Mouse (Mus musculus): ENCODE measurements around the gene Cxcr2. TPM values are rescaled to one million over a fixed set of nuclear protein-coding genes. Genes with fewer than 3 reads are reported as not detected.

The Cxcr2 gene
- polyA plus RNA-seq, 1 experiment, result not detected

- no peak overlapping the region for H3K4me3 ChIP-seq (ENCODE audit: insufficient read depth, low read depth, low read length)
- H3K27ac ChIP-seq (replicated peaks; ENCODE audit: low read depth, low read length), result no peak overlapping the region
- peaks cover 3% of the 10 kb centered on the region for H3K4me1 ChIP-seq (ENCODE audit: control insufficient read depth, insufficient read depth, insufficient read length, low read length)
Measured at GRCm38 (mm10) chr1:74167136-74167535, 13.3 kb downstream of the Cxcr2 start.

- Histone ChIP-seq H3K4me1 (ENCODE audit: control insufficient read depth, insufficient read depth, insufficient read length, low read length) (peaks cover 3% of the 10 kb centered on the region), H3K27ac (replicated peaks; ENCODE audit: low read depth, low read length) (no peak overlapping the region)
Measured at GRCm38 (mm10) chr1:74169721-74170120, 15.9 kb downstream of the Cxcr2 start.

GRCm38 (mm10) chr1:74172722-74173121 lies 18.9 kb downstream of the Cxcr2 start:
- no peak overlapping the region for H3K4me3 ChIP-seq (ENCODE audit: insufficient read depth, low read depth, low read length)
- H3K4me1 ChIP-seq (ENCODE audit: control insufficient read depth, insufficient read depth, insufficient read length, low read length), result peaks cover 3% of the 10 kb centered on the region; the same call in 1 of the 2 replicates
- no peak overlapping the region for H3K27ac ChIP-seq (replicated peaks; ENCODE audit: low read depth, low read length)

More at GRCm38 (mm10) chr1:74169721-74170120, 15.9 kb downstream of the Cxcr2 start:
- H3K4me3 ChIP-seq (ENCODE audit: insufficient read depth, low read depth, low read length), result no peak overlapping the region

GRCm38 (mm10) chr1:74175731-74176130 lies 21.9 kb downstream of the Cxcr2 start:
- Histone ChIP-seq H3K27ac (replicated peaks; ENCODE audit: low read depth, low read length) (no peak overlapping the region), H3K4me3 (ENCODE audit: insufficient read depth, low read depth, low read length) (no peak overlapping the region), H3K4me1 (ENCODE audit: control insufficient read depth, insufficient read depth, insufficient read length, low read length) (no peaks in the 10 kb centered on the region)

DNA sequence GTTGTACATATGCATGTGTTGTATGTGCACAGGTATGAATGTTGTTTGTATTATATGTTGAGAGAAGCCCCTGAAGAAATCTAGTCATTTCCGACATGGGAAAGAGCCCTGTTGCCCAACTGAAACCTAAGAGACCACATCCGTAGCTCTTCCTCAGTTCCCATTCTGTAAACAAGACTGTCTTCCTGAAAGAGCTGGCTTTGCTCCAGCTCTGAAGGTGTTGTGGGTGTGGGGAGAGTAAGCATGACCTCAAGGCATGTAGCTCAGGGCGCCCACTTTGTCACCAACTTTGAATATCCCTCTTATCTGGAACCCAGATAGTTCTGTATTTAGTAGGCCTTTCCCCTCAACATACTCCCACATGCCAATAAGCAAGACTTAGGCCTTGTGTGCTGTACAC lies 24.8 kb downstream of the Cxcr2 start:
- H3K27ac ChIP-seq (replicated peaks; ENCODE audit: low read depth, low read length), result no peak overlapping the region
- H3K4me1 ChIP-seq (ENCODE audit: control insufficient read depth, insufficient read depth, insufficient read length, low read length), result no peaks in the 10 kb centered on the region
- H3K4me3 ChIP-seq (ENCODE audit: insufficient read depth, low read depth, low read length), result no peak overlapping the region

DNA sequence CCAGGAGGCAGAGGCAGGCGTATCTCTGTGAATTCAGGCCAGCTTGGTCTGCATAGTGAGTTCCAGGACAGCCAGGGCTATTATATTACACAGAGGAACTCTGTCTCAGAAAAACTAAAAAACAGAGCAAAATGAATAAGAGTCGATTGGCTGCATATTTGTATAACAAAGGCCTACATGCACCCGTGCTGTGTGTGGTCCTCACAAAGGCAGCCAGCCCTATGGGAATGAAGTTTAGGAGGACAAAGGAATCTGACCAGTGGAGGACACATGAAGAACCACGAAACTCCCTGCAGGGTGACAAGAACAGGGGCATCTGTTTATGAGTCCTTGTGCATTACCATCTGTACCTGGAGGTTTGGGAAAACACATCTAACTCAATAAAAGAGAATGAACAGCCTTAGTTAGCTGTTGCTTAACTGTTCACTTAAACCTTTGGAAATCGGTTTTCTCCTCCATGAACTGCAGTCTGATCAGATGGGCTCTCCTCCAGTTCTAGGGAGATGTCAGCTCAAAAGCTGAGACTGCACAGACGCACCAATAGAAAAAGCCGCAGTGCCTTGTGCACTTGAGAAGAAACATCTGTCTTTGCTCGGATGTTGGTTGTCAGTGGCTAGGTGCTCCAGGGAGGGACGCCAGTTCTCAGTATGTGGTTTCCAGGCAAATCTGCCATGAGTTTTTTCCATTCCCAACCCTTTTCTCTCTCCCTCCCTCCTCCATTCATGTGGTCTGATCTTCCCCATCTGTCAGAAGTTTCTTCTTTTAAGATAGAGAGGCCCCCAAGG lies 26.0 kb downstream of the Cxcr2 start:
- Histone ChIP-seq H3K27ac (replicated peaks; ENCODE audit: low read depth, low read length) (no peak overlapping the region), H3K4me3 (ENCODE audit: insufficient read depth, low read depth, low read length) (no peak overlapping the region), H3K4me1 (ENCODE audit: control insufficient read depth, insufficient read depth, insufficient read length, low read length) (no peaks in the 10 kb centered on the region)

GRCm38 (mm10) chr1:74181462-74181861 lies 27.7 kb downstream of the Cxcr2 start:
- Histone ChIP-seq H3K27ac (replicated peaks; ENCODE audit: low read depth, low read length) (no peak overlapping the region), H3K4me3 (ENCODE audit: insufficient read depth, low read depth, low read length) (no peak overlapping the region), H3K4me1 (ENCODE audit: control insufficient read depth, insufficient read depth, insufficient read length, low read length) (no peaks in the 10 kb centered on the region)

GRCm38 (mm10) chr1:74183006-74183405 lies 29.2 kb downstream of the Cxcr2 start:
- Histone ChIP-seq H3K4me1 (ENCODE audit: control insufficient read depth, insufficient read depth, insufficient read length, low read length) (no peaks in the 10 kb centered on the region), H3K4me3 (ENCODE audit: insufficient read depth, low read depth, low read length) (no peak overlapping the region), H3K27ac (replicated peaks; ENCODE audit: low read depth, low read length) (no peak overlapping the region)

DNA sequence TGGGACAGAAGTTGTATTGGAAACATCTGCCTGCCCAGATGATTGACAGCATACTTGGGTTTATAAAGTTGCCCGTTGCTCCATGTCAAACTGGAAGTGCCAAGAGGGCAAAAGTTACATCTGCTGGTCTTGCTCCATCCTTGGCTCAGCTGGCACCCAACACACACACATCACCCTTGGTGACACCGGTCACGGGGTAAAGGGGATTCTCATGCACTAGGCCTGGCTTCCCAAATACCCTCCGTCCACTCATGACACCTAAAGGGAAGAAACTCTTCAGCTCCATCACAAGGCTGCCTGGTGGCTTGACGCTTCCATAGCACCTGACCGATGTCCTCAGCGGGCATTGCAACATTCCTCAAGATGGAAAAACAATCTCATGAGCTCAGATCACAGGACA lies 36.7 kb downstream of the Cxcr2 start:
- H3K4me3 ChIP-seq (ENCODE audit: insufficient read depth, low read depth, low read length), result no peak overlapping the region
- peak overlapping the region; percentile 89 for H3K27ac ChIP-seq (replicated peaks; ENCODE audit: low read depth, low read length)
- peaks cover 8% of the 10 kb centered on the region for H3K4me1 ChIP-seq (ENCODE audit: control insufficient read depth, insufficient read depth, insufficient read length, low read length)

- Histone ChIP-seq H3K27ac (replicated peaks; ENCODE audit: low read depth, low read length) (peak overlapping the region; percentile 63), H3K4me1 (ENCODE audit: control insufficient read depth, insufficient read depth, insufficient read length, low read length) (peaks cover 8% of the 10 kb centered on the region), H3K4me3 (ENCODE audit: insufficient read depth, low read depth, low read length) (no peak overlapping the region)
Measured at GRCm38 (mm10) chr1:74192711-74193110, 38.9 kb downstream of the Cxcr2 start.

GRCm38 (mm10) chr1:74194445-74194844 lies 40.7 kb downstream of the Cxcr2 start, which contains the start of gene Cxcr1:
Cxcr1 (minus strand) TSS chr1:74194631.
- no peak within 1 kb of the TSS for H3K27ac ChIP-seq (replicated peaks; ENCODE audit: low read depth, low read length)
- peaks cover 8% of the 10 kb centered on the region for H3K4me1 ChIP-seq (ENCODE audit: control insufficient read depth, insufficient read depth, insufficient read length, low read length)
- no peak within 1 kb of the TSS for H3K4me3 ChIP-seq (ENCODE audit: insufficient read depth, low read depth, low read length)

DNA sequence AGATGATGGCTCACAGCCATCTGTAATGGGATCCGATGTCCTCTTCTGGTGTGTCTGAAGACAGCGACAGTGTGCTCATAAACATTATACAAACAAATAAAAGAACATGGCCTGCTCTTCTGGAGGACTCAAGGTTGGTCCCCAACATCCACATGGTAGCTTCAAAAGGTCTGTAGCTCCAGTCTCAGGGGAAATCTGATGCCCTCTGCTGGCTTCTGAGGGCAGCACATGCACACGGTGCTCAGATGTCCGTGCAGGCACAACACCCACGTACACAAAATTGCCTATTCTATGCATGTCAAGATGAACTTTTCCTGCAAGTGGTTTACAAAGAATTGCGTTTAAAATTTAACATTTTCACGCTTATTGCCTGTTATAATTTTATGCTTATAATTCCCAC lies 42.2 kb downstream of the Cxcr2 start:
- Histone ChIP-seq H3K4me1 (ENCODE audit: control insufficient read depth, insufficient read depth, insufficient read length, low read length) (peaks cover 3% of the 10 kb centered on the region; the same call in 1 of the 2 replicates), H3K27ac (replicated peaks; ENCODE audit: low read depth, low read length) (no peak overlapping the region), H3K4me3 (ENCODE audit: insufficient read depth, low read depth, low read length) (no peak overlapping the region)

DNA sequence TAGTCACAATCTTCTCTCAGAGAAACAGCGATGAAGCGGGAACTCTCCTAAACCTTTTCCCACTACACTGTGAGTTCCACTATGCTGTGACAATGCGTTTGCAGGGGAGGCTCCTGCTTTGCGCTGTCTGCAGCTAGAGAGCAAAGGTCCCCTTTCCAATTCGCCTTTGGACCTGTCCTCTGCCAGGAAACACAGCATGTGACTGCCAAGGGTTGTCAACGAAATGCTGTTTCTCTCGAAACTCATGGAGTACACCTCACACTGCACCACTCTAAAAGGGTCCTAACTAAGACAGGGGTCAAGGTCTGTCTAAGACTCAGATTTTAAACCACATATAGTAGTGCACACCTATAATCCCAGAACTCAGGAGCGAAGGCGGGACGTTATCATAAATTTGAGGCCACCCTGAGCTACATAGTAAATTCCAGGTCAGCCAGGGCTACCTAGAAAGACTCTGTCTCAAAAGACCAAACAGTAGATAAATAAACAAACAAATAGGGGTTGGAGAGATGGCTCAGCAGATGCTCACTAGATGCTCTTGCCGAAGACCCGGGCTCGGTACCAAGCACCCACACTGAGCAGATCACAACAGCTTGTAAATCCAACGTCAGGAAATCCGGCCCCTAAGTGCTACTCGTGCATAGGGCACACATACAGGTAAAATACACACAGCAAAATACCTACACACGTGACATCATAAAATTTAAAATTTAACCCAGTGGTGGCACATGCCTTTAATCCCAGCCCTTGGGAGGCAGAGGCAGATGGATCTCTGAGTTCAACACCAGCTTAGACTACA lies 43.0 kb downstream of the Cxcr2 start:
- no peak overlapping the region for H3K4me3 ChIP-seq (ENCODE audit: insufficient read depth, low read depth, low read length)
- H3K27ac ChIP-seq (replicated peaks; ENCODE audit: low read depth, low read length), result no peak overlapping the region
- peaks cover 3% of the 10 kb centered on the region; the same call in 1 of the 2 replicates for H3K4me1 ChIP-seq (ENCODE audit: control insufficient read depth, insufficient read depth, insufficient read length, low read length)

DNA sequence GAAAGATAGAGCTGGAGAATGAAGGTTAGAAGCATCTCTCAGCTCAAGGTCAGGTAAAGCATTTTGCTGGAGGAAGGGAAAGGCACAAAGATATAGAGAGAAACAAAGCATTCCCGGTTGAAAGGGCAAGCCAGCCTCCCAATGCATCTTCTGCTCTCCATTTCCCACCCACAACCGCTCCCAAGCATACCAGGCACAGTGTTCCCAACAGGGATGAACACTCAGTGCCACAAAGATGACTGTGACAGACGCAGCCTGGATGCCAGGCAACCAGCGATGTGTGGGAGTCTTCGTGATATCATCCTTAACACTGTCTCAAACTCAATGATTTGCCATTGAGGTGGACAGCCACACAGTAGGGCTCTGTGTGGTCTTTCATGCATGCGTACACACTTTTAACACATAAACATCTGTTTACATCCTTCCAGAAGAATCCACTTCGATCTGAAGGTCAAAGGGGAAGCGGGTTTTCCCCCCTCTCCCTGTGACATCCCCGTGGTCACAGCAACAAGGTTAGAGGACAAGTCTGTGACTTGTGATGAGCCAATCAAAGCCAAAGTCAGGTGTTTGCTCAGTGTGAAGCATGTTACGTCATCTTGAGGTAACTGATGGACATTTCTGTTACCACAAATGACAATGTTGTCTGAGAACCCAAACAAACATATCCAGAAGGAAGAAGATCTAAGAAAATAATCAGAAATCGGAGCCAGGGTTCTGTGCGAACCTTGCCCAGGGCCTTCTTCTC lies 44.1 kb downstream of the Cxcr2 start:
- Histone ChIP-seq H3K4me3 (ENCODE audit: insufficient read depth, low read depth, low read length) (no peak overlapping the region), H3K27ac (replicated peaks; ENCODE audit: low read depth, low read length) (no peak overlapping the region), H3K4me1 (ENCODE audit: control insufficient read depth, insufficient read depth, insufficient read length, low read length) (no peaks in the 10 kb centered on the region)

DNA sequence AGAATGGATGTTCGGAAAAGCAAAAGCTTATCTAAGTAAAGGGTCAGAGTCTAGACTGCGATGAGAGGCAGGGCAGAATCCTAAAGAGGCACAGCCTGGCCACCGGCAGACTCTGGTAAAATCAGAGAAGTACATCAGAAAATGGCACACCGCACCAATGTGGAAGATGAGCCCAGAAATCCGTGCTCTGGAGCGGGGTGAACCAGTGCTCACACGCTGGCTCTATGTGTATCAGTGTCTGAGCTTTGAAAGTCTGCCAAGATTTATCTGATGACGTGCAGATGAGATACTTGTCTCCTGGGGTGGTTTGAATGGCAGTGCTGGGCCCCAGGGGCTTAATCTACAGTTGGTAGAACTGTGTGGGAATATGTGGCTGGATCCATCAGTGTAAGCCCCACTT lies 45.3 kb downstream of the Cxcr2 start:
- no peak overlapping the region for H3K27ac ChIP-seq (replicated peaks; ENCODE audit: low read depth, low read length)
- H3K4me1 ChIP-seq (ENCODE audit: control insufficient read depth, insufficient read depth, insufficient read length, low read length), result no peaks in the 10 kb centered on the region
- H3K4me3 ChIP-seq (ENCODE audit: insufficient read depth, low read depth, low read length), result no peak overlapping the region
